In genomic region chr5:137540991-137541390, GRCm38 (mm10) we compare ENCODE assay signal across 27 mouse cellular contexts. TPM values are rescaled to one million over a fixed set of nuclear protein-coding genes. Genes with fewer than 3 reads are reported as not detected.
DNase-seq lines count a peak whose midpoint lies in the region; ATAC-seq lines count a peak whose summit lies in the region.
"Had no signal": no experiment of that assay in that cellular context is flagged by ENCODE, and none has a peak within 500 bp of the region (broad histone marks: within the 10 kb centered on the region; RNA-seq: fewer than 3 reads in every experiment).

No protein-coding gene starts in this region.

- no peak overlapping the region for H3K4me2 ChIP-seq in heart, embryonic 12.5 days
- H3K4me2 ChIP-seq: embryonic facial prominence, embryonic 13.5 days; embryonic facial prominence, embryonic 15.5 days; forebrain, embryonic 12.5 days had no signal

- 0 out of 2 replicates have a peak, but pooled peaks cover 9% of the 10 kb centered on the region for H3K27me3 ChIP-seq in heart, embryonic 12.5 days (replicated peaks)
- H3K27me3 ChIP-seq: embryonic facial prominence, embryonic 13.5 days; embryonic facial prominence, embryonic 15.5 days had no signal

- no peak for ATAC-seq in heart, embryonic 12.5 days (ENCODE audit: insufficient number of reproducible peaks, low FRiP score)
- ATAC-seq: forebrain, embryonic 14.5 days had no signal

- H3K9ac ChIP-seq in heart, embryonic 12.5 days: no peak overlapping the region
- H3K9ac ChIP-seq: embryonic facial prominence, embryonic 13.5 days; embryonic facial prominence, embryonic 15.5 days; forebrain, embryonic 12.5 days had no signal

- WGBS in heart, embryonic 12.5 days: 67% methylated on average over 6 of the region's 6 CpGs

- H3K9me3 ChIP-seq in heart, embryonic 12.5 days (replicated peaks): no peaks in the 10 kb centered on the region
- H3K9me3 ChIP-seq: embryonic facial prominence, embryonic 13.5 days; embryonic facial prominence, embryonic 15.5 days; forebrain, embryonic 12.5 days had no signal

- peak; percentile 59 for DNase-seq in adrenal gland, adult 2 months
- DNase-seq in adrenal gland, adult 8-10 months: no peak
- peak; percentile 24 for DNase-seq in cerebellum, adult 9-10 months
- no peak for DNase-seq in cerebellum, postnatal 36 days
- peak; percentile 13 for DNase-seq in heart, adult 11 months
- peak; percentile 1 for DNase-seq in kidney, postnatal 10 days
- no peak for DNase-seq in kidney, postnatal 14 days
- DNase-seq: adrenal gland, postnatal 14 days; cerebellum, adult 11 months; cerebellum, adult 2 months; cerebellum, adult 9-11 months; embryo, embryonic 11 days had no signal

- peaks cover 4% of the 10 kb centered on the region; the same call in 1 of the 2 replicates for H3K4me1 ChIP-seq in heart, embryonic 12.5 days (replicated peaks)
- H3K4me1 ChIP-seq: embryonic facial prominence, embryonic 15.5 days had no signal

- no peak overlapping the region for H3K4me3 ChIP-seq in heart, embryonic 12.5 days
- H3K4me3 ChIP-seq: embryonic facial prominence, embryonic 13.5 days; embryonic facial prominence, embryonic 15.5 days; erythroblast, embryonic 14.5 days; forebrain, embryonic 12.5 days had no signal

- no peak overlapping the region for H3K27ac ChIP-seq in heart, embryonic 12.5 days (ENCODE audit: poor library complexity, severe bottlenecking)
- H3K27ac ChIP-seq: embryonic facial prominence, embryonic 13.5 days; embryonic facial prominence, embryonic 15.5 days; forebrain, embryonic 12.5 days had no signal

- H3K36me3 ChIP-seq in heart, embryonic 12.5 days: no peaks in the 10 kb centered on the region
- H3K36me3 ChIP-seq: embryonic facial prominence, embryonic 13.5 days; embryonic facial prominence, embryonic 15.5 days; forebrain, embryonic 12.5 days had no signal

RNA-seq across cellular contexts. Expression of gene Gnb2, which starts 7.7 kb away (rescaled TPM):
- 100 to 1,000 TPM; 553 to 611 TPM for total RNA-seq in adrenal gland, adult 2 months (2021)
- 1,578 and 1,712 TPM in 2 replicates for polyA plus RNA-seq in adrenal gland, adult 2 months (2012; rRNA removed)
- total RNA-seq in adrenal gland, adult 8-10 months (2022): 100 to 1,000 TPM; 569 to 665 (median 622) TPM
- polyA plus RNA-seq in heart, embryonic 12.5 days (2016; fragmentation: Nextera tagmentation; extraction: Ambion mirVana): 277 and 287 TPM in 2 replicates

RNA-seq across cellular contexts. Expression of gene Epo, which starts 7.9 kb away (rescaled TPM):
- total RNA-seq in adrenal gland, adult 2 months (2021): not detected
- polyA plus RNA-seq in adrenal gland, adult 2 months (2012; rRNA removed): not detected in 2 replicates
- total RNA-seq in adrenal gland, adult 8-10 months (2022): not detected
- polyA plus RNA-seq in heart, embryonic 12.5 days (2016; fragmentation: Nextera tagmentation; extraction: Ambion mirVana): not detected in 2 replicates
- total RNA-seq: adrenal gland, adult 18-20 months; adrenal gland, postnatal 14 days; adrenal gland, postnatal 4 days; common myeloid progenitor, adult 5-6 weeks; MEL had no signal
- polyA plus RNA-seq: brain, embryonic 14.5 days; C2C12; cerebellum, adult 2 months; embryonic facial prominence, embryonic 13.5 days; embryonic facial prominence, embryonic 15.5 days; erythroblast, embryonic 14.5 days; forebrain, embryonic 14.5 days; forebrain, embryonic 16.5 days; frontal cortex, adult 2 months had no signal

RNA-seq across cellular contexts. Expression of gene Actl6b, which starts 12.3 kb away (rescaled TPM):
- 1 to 10 TPM; 2.8 to 5.2 TPM for total RNA-seq in adrenal gland, adult 2 months (2021)
- polyA plus RNA-seq in adrenal gland, adult 2 months (2012; rRNA removed): 6.0 and 10.0 TPM in 2 replicates
- 1 to 10 TPM; 4.4 to 9.1 (median 6.3) TPM for total RNA-seq in adrenal gland, adult 8-10 months (2022)
- 0.40 TPM in 1 of 2 replicates, not detected in the other for polyA plus RNA-seq in heart, embryonic 12.5 days (2016; fragmentation: Nextera tagmentation; extraction: Ambion mirVana)
- total RNA-seq: common myeloid progenitor, adult 5-6 weeks; ES-E14 had no signal
- polyA plus RNA-seq: C2C12; erythroblast, embryonic 14.5 days had no signal

RNA-seq across cellular contexts. Expression of gene Gigyf1, which starts 22.6 kb away (rescaled TPM):
- total RNA-seq in adrenal gland, adult 2 months (2021): 10 to 100 TPM; 25.4 to 31.0 TPM
- 37.1 and 38.0 TPM in 2 replicates for polyA plus RNA-seq in adrenal gland, adult 2 months (2012; rRNA removed)
- total RNA-seq in adrenal gland, adult 8-10 months (2022): 10 to 100 TPM; 38.5 to 67.8 (median 56.6) TPM
- 9.9 and 10.1 TPM in 2 replicates for polyA plus RNA-seq in heart, embryonic 12.5 days (2016; fragmentation: Nextera tagmentation; extraction: Ambion mirVana)

RNA-seq across cellular contexts. Expression of gene Tfr2, which starts 28.6 kb away (rescaled TPM):
- 1 to 10 TPM; 1.1 to 1.9 TPM for total RNA-seq in adrenal gland, adult 2 months (2021)
- polyA plus RNA-seq in adrenal gland, adult 2 months (2012; rRNA removed): 1.9 and 2.4 TPM in 2 replicates
- 1 to 10 TPM in 2 of 4 experiments, under 1 TPM in 2; 0.96 to 1.8 (median 1.1) TPM for total RNA-seq in adrenal gland, adult 8-10 months (2022)
- polyA plus RNA-seq in heart, embryonic 12.5 days (2016; fragmentation: Nextera tagmentation; extraction: Ambion mirVana): 0.51 and 1.9 TPM in 2 replicates

Comparison
In these comparisons a context has a peak if more than half of its experiments do, and no peak if none do; other contexts are left out.
1. DNase-seq: peak in adrenal gland, adult 2 months (single experiment), cerebellum, adult 9-10 months (single experiment), heart, adult 11 months (single experiment) and kidney, postnatal 10 days (single experiment); none in adrenal gland, adult 8-10 months (single experiment), cerebellum, postnatal 36 days (0 of 2) and kidney, postnatal 14 days (single experiment).